Mouse (Mus musculus) spleen, adult 2 months (tissue): ENCODE results near the gene Arnt2. TPM values are rescaled to one million over a fixed set of nuclear protein-coding genes. Genes with fewer than 3 reads are reported as not detected.

Source experiments
- DNase-seq, 2 experiments: peaks; one replicate each; pipeline versions ENCODE4 v3.0.0 to v3.0.0-alpha.2; 2012 to 2021; ENCODE audit warnings: low spot score in 2 of 2, low read depth in 1 of 2
- H3K27ac ChIP-seq: fragments of 200-500 bp; 2 replicates; pipeline ENCODE4 v1.5.1; 2012; ENCODE audit warnings: low read length, inconsistent platforms; ENCODE audit not compliant: insufficient read depth
- H3K27me3 ChIP-seq: fragments of 200-500 bp; 2 replicates; pipeline ENCODE4 v1.6.1; 2012; ENCODE audit warnings: mild to moderate bottlenecking, moderate library complexity, low read length, inconsistent platforms; ENCODE audit not compliant: control insufficient read depth, insufficient read depth
- H3K36me3 ChIP-seq: fragments of 200-500 bp; 2 replicates; pipeline ENCODE4 v1.6.1; 2012; ENCODE audit warnings: mild to moderate bottlenecking, low read length, inconsistent platforms; ENCODE audit not compliant: control insufficient read depth, insufficient read depth
- H3K4me1 ChIP-seq: fragments of 200-500 bp; 2 replicates; pipeline ENCODE4 v1.6.1; 2011; ENCODE audit warnings: inconsistent platforms; ENCODE audit not compliant: control insufficient read depth, insufficient read depth, insufficient read length
- H3K4me3 ChIP-seq: fragments of 200-500 bp; 2 replicates; pipeline ENCODE4 v1.5.1; 2011; ENCODE audit warnings: mild to moderate bottlenecking, inconsistent platforms; ENCODE audit not compliant: insufficient read depth, insufficient read length; ENCODE audit errors: extremely low read depth
- CTCF ChIP-seq: fragments of 200-500 bp; IDR thresholded peaks from 2 replicates; pipeline ENCODE4 v1.5.1; 2011; ENCODE audit warnings: mild to moderate bottlenecking, inconsistent platforms; ENCODE audit not compliant: insufficient read depth, insufficient read length, insufficient replicate concordance; ENCODE audit errors: extremely low read depth
- POLR2A ChIP-seq: fragments of 200-500 bp; IDR thresholded peaks from 2 replicates; pipeline ENCODE4 v1.6.1; 2011; ENCODE audit warnings: low read depth, low read length, inconsistent platforms
- WGBS: fragments of 180-500 bp; shearing (Covaris S2); methylation state at CpG from one replicate; pipeline ENCODE4 v1.1.7; 2018; 5-methylcytosine and 5-hydroxymethylcytosine counted together
- polyA plus RNA-seq: library from polyadenylated mRNA; depleted of rRNA; stranded (reverse); fragments of >200 nt; gene quantifications from 2 replicates; pipeline ENCODE4 v1.2.3, GENCODE M21; 2012

Arnt2 gene
- polyA plus RNA-seq, 1 experiment = 2.0 TPM

GRCm38 (mm10) chr7:84260401-84260800 lies 149.6 kb downstream of the Arnt2 start:
- H3K4me3 ChIP-seq = no peak overlapping the region
- no peak for TF ChIP-seq CTCF
- no peak for TF ChIP-seq POLR2A
- H3K4me1 ChIP-seq = no peaks in the 10 kb centered on the region
- WGBS = 83% methylated on average over 4 of the region's 4 CpGs
- H3K27me3 ChIP-seq = no peaks in the 10 kb centered on the region
- H3K36me3 ChIP-seq = no peaks in the 10 kb centered on the region
- no peak for DNase-seq
- no peak overlapping the region for H3K27ac ChIP-seq

GRCm38 (mm10) chr7:84259309-84259985 lies 150.5 kb downstream of the Arnt2 start:
- Histone ChIP-seq H3K4me3 (no peak overlapping the region), H3K27me3 (no peaks in the 10 kb centered on the region), H3K27ac (no peak overlapping the region), H3K4me1 (no peaks in the 10 kb centered on the region), H3K36me3 (no peaks in the 10 kb centered on the region)
- TF ChIP-seq CTCF (no peak), POLR2A (no peak)
- WGBS = 79% methylated on average over 4 of the region's 4 CpGs
- DNase-seq = no peak

GRCm38 (mm10) chr7:84256661-84257060 lies 153.3 kb downstream of the Arnt2 start:
- DNase-seq = no peak
- H3K4me3 ChIP-seq = no peak overlapping the region
- H3K4me1 ChIP-seq = no peaks in the 10 kb centered on the region
- no peaks in the 10 kb centered on the region for H3K36me3 ChIP-seq
- no peak overlapping the region for H3K27ac ChIP-seq
- no peaks in the 10 kb centered on the region for H3K27me3 ChIP-seq
- no peak for TF ChIP-seq CTCF
- TF ChIP-seq POLR2A = no peak
- WGBS = 79% methylated on average over 3 of the region's 3 CpGs

GRCm38 (mm10) chr7:84256245-84256644 lies 153.7 kb downstream of the Arnt2 start:
- no peak for DNase-seq
- Histone ChIP-seq H3K4me3 (no peak overlapping the region), H3K36me3 (no peaks in the 10 kb centered on the region), H3K27me3 (no peaks in the 10 kb centered on the region), H3K27ac (no peak overlapping the region), H3K4me1 (no peaks in the 10 kb centered on the region)
- no peak for TF ChIP-seq CTCF
- no peak for TF ChIP-seq POLR2A
- WGBS = 66% methylated on average over 1 of the region's 1 CpGs

- H3K27ac ChIP-seq = no peak overlapping the region
- 81% methylated on average over 8 of the region's 8 CpGs for WGBS
- no peak for DNase-seq
- H3K4me3 ChIP-seq = no peak overlapping the region
- no peaks in the 10 kb centered on the region for H3K4me1 ChIP-seq
- TF ChIP-seq POLR2A = no peak
- no peak for TF ChIP-seq CTCF
- H3K36me3 ChIP-seq = no peaks in the 10 kb centered on the region
- no peaks in the 10 kb centered on the region for H3K27me3 ChIP-seq
These were observed 155.1 kb downstream of the Arnt2 start for GRCm38 (mm10) chr7:84254916-84255315.

GRCm38 (mm10) chr7:84254311-84254710 lies 155.7 kb downstream of the Arnt2 start:
- Histone ChIP-seq H3K4me1 (no peaks in the 10 kb centered on the region), H3K27ac (no peak overlapping the region), H3K27me3 (no peaks in the 10 kb centered on the region), H3K36me3 (no peaks in the 10 kb centered on the region), H3K4me3 (no peak overlapping the region)
- WGBS = 77% methylated on average over 3 of the region's 3 CpGs
- no peak for TF ChIP-seq POLR2A
- TF ChIP-seq CTCF = no peak
- no peak for DNase-seq

GRCm38 (mm10) chr7:84251667-84252066 lies 158.3 kb downstream of the Arnt2 start:
- 74% methylated on average over 2 of the region's 2 CpGs for WGBS
- no peaks in the 10 kb centered on the region for H3K4me1 ChIP-seq
- no peak for TF ChIP-seq POLR2A
- no peak for TF ChIP-seq CTCF

More at GRCm38 (mm10) chr7:84251667-84252066, 158.3 kb downstream of the Arnt2 start:
- no peak overlapping the region for H3K27ac ChIP-seq
- H3K36me3 ChIP-seq = no peaks in the 10 kb centered on the region
- no peaks in the 10 kb centered on the region for H3K27me3 ChIP-seq
- no peak for DNase-seq
- no peak overlapping the region for H3K4me3 ChIP-seq
